Mouse (Mus musculus) brain, adult 2 months (tissue): ENCODE data around the gene Abcf3.

Source experiments
- DNase-seq: peaks from one replicate; pipeline ENCODE4 v3.0.0; 2011; ENCODE audit warnings: low read depth, low spot score

Abcf3 gene

DNA sequence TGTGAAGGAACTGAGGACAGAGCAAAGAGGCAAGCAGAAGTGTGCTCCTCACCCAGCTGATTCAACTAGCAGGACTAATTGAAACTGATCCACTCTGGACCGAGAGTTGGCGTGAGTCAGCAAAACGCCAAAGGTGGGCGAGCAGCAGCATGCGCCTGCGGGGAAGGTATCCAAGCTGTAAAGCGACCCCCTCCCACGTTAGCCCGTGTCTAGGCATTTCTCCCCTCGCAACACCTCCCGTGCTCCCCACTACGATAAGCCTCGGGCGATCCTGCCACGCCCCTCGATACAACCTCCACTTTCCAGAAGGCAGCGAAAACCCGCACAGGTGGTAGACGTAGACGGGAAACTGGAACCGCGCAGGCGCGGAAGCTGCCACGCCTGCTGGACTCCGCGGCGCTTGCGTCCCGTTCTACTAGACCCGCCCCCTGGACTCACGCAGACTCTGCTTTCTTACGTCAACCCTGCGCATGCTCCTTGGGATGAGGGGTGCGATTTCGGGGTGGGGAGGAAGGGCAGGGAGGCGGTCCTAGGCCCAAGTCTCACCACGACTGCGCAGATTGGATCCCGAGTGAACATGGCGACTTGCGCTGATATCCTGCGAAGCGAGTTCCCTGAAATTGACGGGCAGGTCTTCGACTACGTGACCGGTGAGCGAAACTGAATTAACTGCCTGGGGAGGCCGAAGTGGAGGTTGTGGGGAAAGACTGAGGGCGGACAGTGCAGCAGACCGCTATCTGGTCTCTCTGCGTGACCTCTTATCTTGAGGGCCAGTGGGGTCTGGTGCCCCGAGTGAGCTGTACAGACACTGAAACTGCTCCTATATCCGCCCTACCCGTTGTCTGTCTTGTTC lies at the start of gene Abcf3:
Abcf3 (plus strand) TSS at position 482 of the 853 bp plus-strand sequence.
- peak; percentile 100 for DNase-seq

DNA sequence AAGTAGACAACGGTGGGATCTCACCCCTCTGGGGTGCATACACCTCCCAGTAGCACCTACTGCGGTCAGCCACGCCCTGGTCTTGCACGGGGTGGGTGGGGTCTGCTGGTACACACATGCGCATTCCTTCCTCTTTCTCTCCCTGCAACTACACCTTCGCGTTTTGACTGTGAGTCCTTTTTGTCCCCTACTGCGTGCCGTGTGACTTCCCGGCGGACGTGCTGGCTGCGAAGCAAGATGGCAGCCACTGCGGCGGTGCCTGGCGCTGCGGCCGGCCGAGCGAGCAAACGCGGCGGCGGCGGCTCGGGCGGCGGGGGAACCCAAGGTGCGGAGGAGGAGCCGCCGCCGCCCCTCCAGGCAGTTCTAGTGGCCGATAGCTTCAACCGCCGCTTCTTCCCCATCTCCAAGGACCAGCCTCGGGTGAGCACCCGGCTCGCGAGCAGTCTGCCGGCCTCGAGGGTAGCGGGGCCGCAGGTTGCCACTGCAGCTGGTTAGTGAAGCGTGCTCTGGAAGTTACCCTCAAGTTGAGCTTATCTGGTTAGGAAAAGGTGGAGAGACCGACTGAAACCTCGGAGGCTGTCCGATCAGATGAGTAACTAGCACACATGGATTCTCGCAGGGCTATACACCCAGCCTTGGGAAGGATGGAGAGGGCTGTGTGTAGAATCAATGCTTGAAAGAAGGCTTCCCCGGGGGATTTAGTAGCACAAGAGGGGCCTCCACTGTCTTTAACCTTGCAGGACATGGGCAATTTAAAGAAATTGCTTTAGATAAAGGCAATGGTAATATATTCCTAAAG lies 49.5 kb upstream of the Abcf3 start, which contains the start of gene Eif2b5:
Eif2b5 (plus strand) TSS at position 141 of the 799 bp plus-strand sequence.
- peak; percentile 99 for DNase-seq

GRCm38 (mm10) chr16:20506000-20506399 lies 42.4 kb upstream of the Abcf3 start:
- DNase-seq: peak; percentile 70

GRCm38 (mm10) chr16:20509349-20509748 lies 39.0 kb upstream of the Abcf3 start:
- DNase-seq: peak; percentile 70

DNA sequence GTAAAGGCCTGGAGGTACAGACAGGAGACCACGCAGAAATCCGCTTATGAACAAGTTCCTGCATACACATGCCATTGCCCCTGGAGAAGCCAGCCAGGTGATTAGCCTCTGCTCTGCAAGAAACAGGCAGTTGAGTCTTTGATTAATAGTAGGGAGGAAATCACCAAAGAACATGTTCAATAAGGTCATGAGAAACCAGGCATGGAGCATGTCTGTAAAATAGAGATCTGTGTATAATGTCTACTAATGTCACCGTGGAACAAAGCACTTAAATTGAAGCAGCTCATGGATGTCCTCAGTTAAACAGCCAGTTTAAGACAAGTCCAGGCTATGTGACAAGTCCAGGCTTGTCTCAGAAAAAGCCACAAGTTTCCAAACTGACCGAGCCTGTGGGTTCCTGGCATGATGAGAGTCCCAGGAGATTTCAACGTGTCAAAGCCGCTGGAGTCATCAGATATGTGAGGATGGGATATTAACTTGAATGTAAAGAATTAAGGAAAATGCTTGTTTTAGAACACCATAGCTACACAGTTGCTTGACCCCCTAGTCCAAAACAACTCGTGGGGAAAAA lies 37.0 kb upstream of the Abcf3 start:
- DNase-seq: no peak

DNA sequence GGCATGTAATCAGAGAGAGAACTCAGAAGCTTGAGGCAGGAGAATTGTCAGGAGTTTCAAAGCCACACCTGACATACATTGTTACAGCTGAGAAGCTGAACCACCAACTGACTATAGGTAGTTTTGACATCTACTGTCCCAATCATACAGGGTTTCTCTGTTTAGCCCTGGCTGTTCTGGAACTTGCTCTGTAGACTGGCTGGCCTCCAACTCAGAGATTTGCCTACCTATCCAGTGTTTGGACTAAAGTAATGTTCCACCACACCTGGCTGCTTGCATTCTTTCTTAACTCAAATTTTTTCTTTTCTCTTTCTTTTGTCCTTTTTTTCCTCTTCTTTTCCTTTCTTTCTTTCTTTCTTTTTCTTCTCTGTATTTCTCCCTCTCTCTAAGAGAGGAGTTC lies 32.3 kb upstream of the Abcf3 start:
- DNase-seq: no peak

- peak; percentile 96 for DNase-seq
Observed at GRCm38 (mm10) chr16:20516726-20517201, 31.6 kb upstream of the Abcf3 start, which contains the start of gene Dvl3. Dvl3 (plus strand) TSS chr16:20516982.

DNA sequence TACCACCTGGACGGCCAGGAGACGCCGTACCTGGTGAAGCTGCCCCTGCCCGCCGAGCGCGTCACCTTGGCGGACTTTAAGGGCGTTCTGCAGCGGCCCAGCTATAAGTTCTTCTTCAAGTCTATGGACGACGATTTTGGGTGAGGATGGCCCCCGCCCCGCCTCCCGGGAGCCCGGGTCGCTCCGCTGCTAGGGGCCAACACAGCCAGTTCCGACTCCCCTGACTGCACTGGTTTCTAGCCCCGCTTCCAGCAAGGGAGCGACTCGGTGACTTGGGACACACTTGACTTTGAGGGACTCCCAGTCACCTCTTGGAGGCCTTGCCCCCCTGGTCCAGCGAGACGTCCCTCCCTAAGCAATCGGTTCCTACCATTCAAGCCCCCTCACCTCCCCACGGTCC lies 31.2 kb upstream of the Abcf3 start:
- DNase-seq: no peak

DNA sequence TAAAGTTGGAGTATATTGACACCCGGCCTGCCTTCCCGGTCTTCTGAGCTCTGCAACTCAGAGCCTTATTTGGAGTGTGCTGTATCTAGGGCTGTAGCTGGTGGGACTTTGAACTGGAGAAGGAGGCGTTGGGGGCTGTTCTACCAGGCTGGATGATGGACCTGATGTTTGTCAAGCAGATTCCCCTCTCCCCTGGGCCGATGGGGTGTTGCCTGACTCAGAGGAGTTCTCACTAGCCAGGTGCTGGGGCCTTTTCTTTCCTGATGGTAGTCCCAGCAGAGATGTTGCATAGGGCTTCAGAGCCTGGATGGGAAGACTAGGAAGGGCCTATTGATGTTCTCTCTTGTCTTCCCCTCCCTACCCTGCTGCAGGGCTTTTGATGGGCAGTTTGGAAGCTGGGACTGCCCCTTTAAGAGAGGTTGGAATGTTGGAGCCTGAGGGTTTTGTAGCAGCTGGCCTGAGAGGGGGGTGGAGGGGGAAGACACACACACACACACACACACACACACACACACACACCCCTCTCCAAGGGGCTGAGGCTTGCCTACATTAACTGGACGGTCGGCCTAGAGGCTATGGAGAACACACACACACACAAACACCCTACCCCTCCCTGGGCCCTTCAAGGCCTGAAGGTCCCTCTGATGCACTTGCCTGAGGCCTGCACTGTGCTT lies 30.5 kb upstream of the Abcf3 start:
- peak; percentile 60 for DNase-seq

- DNase-seq: no peak
Observed at GRCm38 (mm10) chr16:20523886-20524285, 24.5 kb upstream of the Abcf3 start.

DNA sequence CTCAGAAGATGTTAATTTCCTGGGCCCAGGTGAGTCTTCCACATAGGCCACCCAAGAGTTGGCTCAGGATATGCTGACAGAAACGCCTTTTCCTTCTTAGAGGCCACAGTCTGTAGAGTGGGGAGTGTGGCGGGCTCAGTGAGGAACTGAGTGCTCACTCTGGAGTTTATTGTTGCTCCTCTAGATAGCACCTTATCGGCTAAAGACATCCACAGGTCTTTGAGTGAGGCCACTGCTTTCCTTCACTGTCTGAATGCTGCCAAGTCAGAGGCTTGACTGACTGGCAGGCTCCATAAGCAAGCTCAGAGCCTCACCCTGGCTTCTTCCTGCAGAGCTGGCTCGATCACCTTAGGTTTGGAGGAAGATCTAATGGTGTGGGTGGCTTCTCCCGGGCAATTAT lies 19.6 kb upstream of the Abcf3 start:
- DNase-seq: peak; percentile 26

- peak; percentile 47 for DNase-seq
Observed at GRCm38 (mm10) chr16:20529375-20529774, 19.0 kb upstream of the Abcf3 start.

DNA sequence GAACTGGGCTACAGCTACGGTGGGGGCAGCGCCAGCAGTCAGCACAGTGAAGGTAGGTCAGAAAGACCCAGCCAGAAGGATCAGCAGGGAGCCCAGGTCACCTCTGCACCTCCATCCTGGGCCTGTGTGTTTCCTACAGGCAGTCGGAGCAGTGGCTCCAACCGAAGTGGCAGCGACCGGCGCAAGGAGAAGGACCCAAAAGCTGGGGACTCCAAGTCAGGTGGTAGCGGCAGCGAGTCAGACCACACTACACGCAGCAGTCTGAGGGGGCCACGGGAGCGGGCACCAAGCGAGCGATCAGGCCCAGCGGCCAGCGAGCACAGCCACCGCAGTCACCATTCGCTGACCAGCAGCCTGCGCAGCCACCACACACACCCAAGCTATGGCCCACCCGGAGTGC lies 17.4 kb upstream of the Abcf3 start:
- no peak for DNase-seq

- no peak for DNase-seq
Observed at GRCm38 (mm10) chr16:20534617-20535295, 13.6 kb upstream of the Abcf3 start.

DNA sequence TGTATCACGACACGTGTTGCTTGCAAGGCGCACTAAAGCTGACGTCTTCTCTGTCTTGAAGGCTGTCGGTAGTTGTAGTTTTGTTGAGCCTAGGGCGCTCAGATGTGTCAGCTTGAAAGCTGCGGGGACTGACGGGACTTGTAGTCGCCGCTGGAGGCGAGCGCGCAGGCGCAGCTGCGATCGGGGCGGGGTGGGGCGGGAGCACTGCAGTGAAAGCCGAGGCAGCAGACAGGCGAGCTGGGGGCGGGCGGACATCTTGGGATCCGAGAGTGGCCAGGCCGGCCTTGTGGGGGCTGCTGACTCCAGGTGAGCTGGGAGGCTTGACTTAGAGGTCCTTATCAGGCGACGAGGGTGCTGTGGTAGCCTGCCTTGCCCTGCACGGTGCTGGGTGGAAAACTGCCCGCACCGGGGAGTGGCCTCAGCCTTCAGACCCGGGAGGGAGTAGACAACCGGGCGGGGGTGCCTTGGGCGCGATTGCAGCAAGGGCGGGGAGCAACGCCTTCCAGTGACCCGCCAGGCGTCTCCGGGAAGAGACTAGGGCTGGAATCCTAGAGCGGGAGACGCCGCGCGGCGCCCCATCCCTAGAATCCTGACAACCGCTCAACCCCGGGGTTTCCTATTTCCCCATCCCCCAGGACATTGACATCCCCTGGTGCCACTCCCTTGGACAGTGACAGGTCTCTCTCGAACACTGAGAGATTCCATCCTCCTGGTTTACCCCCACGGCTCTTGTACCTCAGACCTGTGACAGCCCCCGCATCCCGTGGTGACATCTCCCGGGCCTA lies 12.9 kb upstream of the Abcf3 start, which contains the start of gene Ap2m1:
Ap2m1 (plus strand) TSS at position 183 of the 785 bp plus-strand sequence.
- DNase-seq: peak; percentile 100

GRCm38 (mm10) chr16:20536081-20536665 lies 12.2 kb upstream of the Abcf3 start:
- no peak for DNase-seq

- DNase-seq: peak; percentile 73
Observed at GRCm38 (mm10) chr16:20537071-20537471, 11.3 kb upstream of the Abcf3 start.

GRCm38 (mm10) chr16:20537601-20538320 lies 10.6 kb upstream of the Abcf3 start:
- DNase-seq: no peak

- no peak for DNase-seq
Observed at GRCm38 (mm10) chr16:20539649-20540048, 8.7 kb upstream of the Abcf3 start.
